Mouse (Mus musculus): ENCODE measurements around the gene Abhd15. TPM values are rescaled to one million over a fixed set of nuclear protein-coding genes. Genes with fewer than 3 reads are reported as not detected.

Abhd15 gene
- polyA plus RNA-seq, 1 experiment: 3.7 TPM

GRCm38 (mm10) chr11:77505291-77505980, 9.5 kb upstream of the Abhd15 start:
- Histone ChIP-seq H3K4me3 (ENCODE audit: low read depth, low read length) (peak overlapping the region; percentile 48), H3K27ac (ENCODE audit: insufficient read depth, low read depth, low read length) (peak overlapping the region; percentile 99), H3K27me3 (ENCODE audit: control insufficient read depth, insufficient read depth, low read length) (no peaks in the 10 kb centered on the region), H3K4me1 (ENCODE audit: control insufficient read depth, insufficient read depth, insufficient read length, low read length) (peaks cover 36% of the 10 kb centered on the region), H3K36me3 (ENCODE audit: control insufficient read depth, insufficient read depth, low read length) (peaks cover 46% of the 10 kb centered on the region)
- TF ChIP-seq POLR2A (IDR thresholded peaks at IDR 0.05; ENCODE audit: low read depth, low read length) (no peak; the same call in 1 of the 2 replicates), CTCF (IDR thresholded peaks at IDR 0.05; ENCODE audit: extremely low read depth, insufficient read length, insufficient replicate concordance, low read depth, low read length) (no peak)
- 52% methylated on average over 22 of the region's 22 CpGs for WGBS

DNA sequence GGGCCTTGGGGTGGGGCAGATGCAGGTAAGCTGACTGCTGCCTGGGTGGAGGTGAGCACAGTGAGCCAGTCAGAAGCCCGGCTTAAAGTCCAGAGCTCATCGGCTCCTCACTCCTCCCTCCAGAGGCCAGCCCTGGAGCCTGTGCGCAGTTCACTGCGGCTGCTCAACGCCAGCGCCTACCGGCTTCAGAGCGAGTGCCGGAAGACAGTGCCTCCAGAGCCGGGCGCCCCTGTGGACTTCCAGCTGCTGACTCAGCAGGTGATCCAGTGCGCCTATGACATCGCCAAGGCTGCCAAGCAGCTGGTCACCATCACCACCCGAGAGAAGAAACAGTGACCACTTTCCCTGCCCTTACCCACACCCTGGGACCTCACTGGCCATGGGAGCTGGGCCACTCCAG, 8.6 kb upstream of the Abhd15 start:
- peak overlapping the region; percentile 5; the same call in 1 of the 2 replicates for H3K4me3 ChIP-seq (ENCODE audit: low read depth, low read length)
- WGBS: 27% methylated on average over 14 of the region's 14 CpGs
- H3K27ac ChIP-seq (ENCODE audit: insufficient read depth, low read depth, low read length): peak overlapping the region; percentile 99
- H3K27me3 ChIP-seq (ENCODE audit: control insufficient read depth, insufficient read depth, low read length): no peaks in the 10 kb centered on the region
- H3K36me3 ChIP-seq (ENCODE audit: control insufficient read depth, insufficient read depth, low read length): peaks cover 44% of the 10 kb centered on the region
- no peak for TF ChIP-seq POLR2A (IDR thresholded peaks at IDR 0.05; ENCODE audit: low read depth, low read length)
- no peak for TF ChIP-seq CTCF (IDR thresholded peaks at IDR 0.05; ENCODE audit: extremely low read depth, insufficient read length, insufficient replicate concordance, low read depth, low read length)
- peaks cover 34% of the 10 kb centered on the region for H3K4me1 ChIP-seq (ENCODE audit: control insufficient read depth, insufficient read depth, insufficient read length, low read length)

GRCm38 (mm10) chr11:77506941-77507340, 8.0 kb upstream of the Abhd15 start:
- peak overlapping the region; percentile 94 for H3K27ac ChIP-seq (ENCODE audit: insufficient read depth, low read depth, low read length)
- H3K36me3 ChIP-seq (ENCODE audit: control insufficient read depth, insufficient read depth, low read length): peaks cover 43% of the 10 kb centered on the region
- H3K27me3 ChIP-seq (ENCODE audit: control insufficient read depth, insufficient read depth, low read length): no peaks in the 10 kb centered on the region
- 83% methylated on average over 6 of the region's 6 CpGs for WGBS
- TF ChIP-seq POLR2A (IDR thresholded peaks at IDR 0.05; ENCODE audit: low read depth, low read length): no peak
- H3K4me3 ChIP-seq (ENCODE audit: low read depth, low read length): no peak overlapping the region
- peaks cover 34% of the 10 kb centered on the region for H3K4me1 ChIP-seq (ENCODE audit: control insufficient read depth, insufficient read depth, insufficient read length, low read length)

GRCm38 (mm10) chr11:77507426-77507825, 7.5 kb upstream of the Abhd15 start:
- peaks cover 36% of the 10 kb centered on the region for H3K4me1 ChIP-seq (ENCODE audit: control insufficient read depth, insufficient read depth, insufficient read length, low read length)
- peaks cover 40% of the 10 kb centered on the region for H3K36me3 ChIP-seq (ENCODE audit: control insufficient read depth, insufficient read depth, low read length)
- H3K27ac ChIP-seq (ENCODE audit: insufficient read depth, low read depth, low read length): no peak overlapping the region
- H3K27me3 ChIP-seq (ENCODE audit: control insufficient read depth, insufficient read depth, low read length): no peaks in the 10 kb centered on the region
- H3K4me3 ChIP-seq (ENCODE audit: low read depth, low read length): no peak overlapping the region
- TF ChIP-seq POLR2A (IDR thresholded peaks at IDR 0.05; ENCODE audit: low read depth, low read length): no peak
- no peak for TF ChIP-seq CTCF (IDR thresholded peaks at IDR 0.05; ENCODE audit: extremely low read depth, insufficient read length, insufficient replicate concordance, low read depth, low read length)
- 78% methylated on average over 4 of the region's 4 CpGs for WGBS

GRCm38 (mm10) chr11:77508068-77509021, 6.6 kb upstream of the Abhd15 start:
- Histone ChIP-seq H3K36me3 (ENCODE audit: control insufficient read depth, insufficient read depth, low read length) (peaks cover 34% of the 10 kb centered on the region), H3K4me3 (ENCODE audit: low read depth, low read length) (peak overlapping the region; percentile 56), H3K27ac (ENCODE audit: insufficient read depth, low read depth, low read length) (no peak overlapping the region), H3K4me1 (ENCODE audit: control insufficient read depth, insufficient read depth, insufficient read length, low read length) (peaks cover 39% of the 10 kb centered on the region), H3K27me3 (ENCODE audit: control insufficient read depth, insufficient read depth, low read length) (no peaks in the 10 kb centered on the region)
- 27% methylated on average over 49 of the region's 49 CpGs for WGBS
- TF ChIP-seq CTCF (IDR thresholded peaks at IDR 0.05; ENCODE audit: extremely low read depth, insufficient read length, insufficient replicate concordance, low read depth, low read length) (peak; percentile 97), POLR2A (IDR thresholded peaks at IDR 0.05; ENCODE audit: low read depth, low read length) (no peak)

DNA sequence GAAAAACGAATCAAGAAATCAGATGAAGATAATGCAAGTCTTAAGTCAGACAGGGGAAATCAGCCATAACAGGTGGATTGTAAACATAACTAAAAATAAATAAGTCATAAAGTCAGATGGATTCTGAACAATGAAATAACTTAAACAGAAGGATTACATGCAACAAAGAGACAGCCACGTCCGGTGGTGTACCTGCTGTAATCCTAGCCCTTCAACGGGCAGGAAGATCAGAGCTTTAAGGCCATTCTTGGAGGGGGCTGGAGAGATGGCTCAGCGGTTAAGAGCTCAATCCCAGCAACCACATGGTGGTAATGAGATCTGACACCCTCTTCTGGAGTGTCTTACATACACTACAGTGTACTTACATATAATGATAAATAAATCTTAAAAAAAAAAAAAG, 3.6 kb upstream of the Abhd15 start:
- TF ChIP-seq POLR2A (IDR thresholded peaks at IDR 0.05; ENCODE audit: low read depth, low read length) (no peak), CTCF (IDR thresholded peaks at IDR 0.05; ENCODE audit: extremely low read depth, insufficient read length, insufficient replicate concordance, low read depth, low read length) (no peak)
- H3K27ac ChIP-seq (ENCODE audit: insufficient read depth, low read depth, low read length): no peak overlapping the region
- 81% methylated on average over 5 of the region's 5 CpGs for WGBS

More for the DNA sequence above, 3.6 kb upstream of the Abhd15 start:
- no peaks in the 10 kb centered on the region; the same call in 1 of the 2 replicates for H3K27me3 ChIP-seq (ENCODE audit: control insufficient read depth, insufficient read depth, low read length)
- H3K4me1 ChIP-seq (ENCODE audit: control insufficient read depth, insufficient read depth, insufficient read length, low read length): peaks cover 40% of the 10 kb centered on the region
- H3K36me3 ChIP-seq (ENCODE audit: control insufficient read depth, insufficient read depth, low read length): peaks cover 12% of the 10 kb centered on the region
- H3K4me3 ChIP-seq (ENCODE audit: low read depth, low read length): no peak overlapping the region

Data from small intestine, adult 2 months (tissue).